Mouse (Mus musculus) fat pad, adult 2 months (tissue): ENCODE results near the gene Ier3.

Experiments
- DNase-seq: peaks from one replicate; pipeline ENCODE4 v3.0.0-alpha.2; 2011; ENCODE audit warnings: low read depth, low spot score; ENCODE audit errors: extremely low read depth

Gene Ier3

DNA sequence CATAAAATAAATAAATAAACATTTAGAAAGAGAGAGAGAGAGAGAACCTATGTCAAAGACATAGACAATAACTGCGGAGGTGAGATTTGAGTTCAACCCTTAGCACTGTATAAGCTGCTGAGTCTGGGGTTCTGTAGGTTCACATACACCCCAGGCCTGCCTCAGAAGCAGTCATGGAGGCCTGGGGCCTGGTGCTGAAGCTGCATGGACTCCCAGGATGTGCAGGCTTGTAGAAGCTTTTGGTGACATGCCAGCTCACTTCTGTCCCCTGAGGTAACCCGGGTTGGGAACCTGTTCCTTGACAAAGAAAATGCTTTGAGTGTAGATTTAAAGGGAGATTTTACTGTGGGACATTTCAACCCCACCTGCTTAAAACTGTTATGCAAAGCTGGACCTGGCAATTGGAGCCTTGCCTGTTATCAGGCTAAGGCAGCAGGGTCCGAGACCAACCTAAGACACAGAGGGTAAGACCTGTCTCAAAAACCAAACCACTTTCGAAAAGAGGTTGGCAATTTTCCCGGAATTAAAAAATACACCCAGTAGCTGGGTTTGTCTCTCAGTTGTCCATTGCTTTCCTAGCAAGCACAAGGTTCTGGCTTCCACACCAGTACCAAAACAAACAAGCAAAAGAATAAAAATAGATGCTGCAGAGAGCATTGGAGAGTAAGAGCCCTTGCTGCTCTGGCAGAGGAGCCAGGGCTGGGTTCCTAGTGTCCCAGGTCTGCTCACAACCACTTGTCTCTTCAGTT is 10.4 kb upstream of the Ier3 start:
- no peak for DNase-seq

DNA sequence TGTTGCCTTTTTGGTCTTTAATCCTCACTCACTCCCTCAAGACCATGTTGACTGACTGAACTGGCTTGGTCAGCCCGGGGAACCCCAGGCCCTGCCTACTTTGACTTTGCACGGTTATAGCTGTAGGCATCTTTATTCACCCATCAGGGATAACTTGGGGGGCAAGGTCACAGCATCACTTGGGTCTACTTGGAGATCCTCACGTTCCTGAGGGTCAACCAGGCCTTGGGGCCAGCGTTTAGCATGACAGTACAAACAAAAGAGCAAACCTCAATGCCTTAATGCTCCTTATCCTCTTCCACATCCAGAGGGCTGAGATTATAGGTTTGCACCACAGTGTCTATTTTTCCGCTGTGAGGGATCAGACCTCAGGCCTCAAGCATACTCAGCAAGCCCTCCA is 9.2 kb upstream of the Ier3 start:
- no peak for DNase-seq

DNA sequence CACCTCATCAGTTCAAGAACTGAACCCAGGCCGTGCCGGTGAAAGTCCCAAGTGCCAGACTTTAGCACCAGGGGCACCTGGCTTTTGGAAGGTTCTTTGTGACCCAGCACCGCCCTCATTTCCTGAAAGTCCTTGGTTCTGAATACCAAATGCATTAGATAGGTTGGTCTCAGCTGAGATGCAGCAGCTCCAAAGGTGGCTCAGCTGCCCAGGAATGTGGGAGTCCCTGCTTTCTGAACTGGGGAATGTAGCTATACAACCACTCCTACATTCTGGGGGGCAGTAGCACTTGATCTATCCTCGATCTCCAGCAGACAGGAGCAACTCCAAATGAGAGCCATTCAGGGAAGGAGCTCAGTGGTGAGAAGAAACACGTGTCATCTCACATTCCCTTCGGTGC is 8.7 kb upstream of the Ier3 start:
- no peak for DNase-seq

DNA sequence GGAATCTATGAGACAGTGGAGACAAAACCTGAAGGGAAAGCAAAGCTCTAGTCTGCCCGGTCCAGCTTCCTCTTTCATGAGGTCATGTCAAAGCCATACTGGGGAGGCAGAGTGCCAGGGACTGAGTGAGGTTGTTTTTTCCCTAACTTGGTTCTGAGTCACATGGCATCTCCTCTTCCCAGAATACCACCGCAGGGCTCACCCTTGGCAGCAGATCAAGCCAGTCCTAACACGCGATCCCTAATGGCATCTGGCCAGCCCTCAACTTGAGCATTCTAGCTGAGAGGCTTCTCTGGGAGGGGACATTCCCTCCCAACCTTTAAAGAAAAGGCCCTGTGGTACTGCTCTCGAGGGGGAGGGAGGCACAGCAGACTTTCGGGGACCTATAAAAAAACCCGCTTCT is 8.2 kb upstream of the Ier3 start:
- DNase-seq = peak; percentile 77

DNA sequence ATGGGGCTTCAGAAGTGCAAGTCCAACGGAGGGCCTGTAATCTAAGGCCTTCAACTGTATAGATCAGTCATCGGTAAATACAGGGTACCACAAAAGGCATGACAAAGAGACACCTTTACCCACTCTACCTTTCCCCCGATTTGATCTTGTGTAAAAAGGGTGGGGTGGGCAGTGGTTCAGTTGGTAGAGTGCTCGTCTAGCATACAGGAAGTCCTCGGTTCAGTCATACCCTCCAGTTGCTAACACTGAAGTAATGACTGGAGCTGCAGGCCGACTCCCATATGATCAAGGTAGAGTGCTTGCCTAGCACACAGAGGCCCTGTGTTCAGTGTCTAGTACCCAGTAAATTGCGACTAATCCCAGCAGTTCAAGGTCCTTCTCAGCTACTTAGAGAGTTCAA is 7.8 kb upstream of the Ier3 start:
- DNase-seq = no peak

DNA sequence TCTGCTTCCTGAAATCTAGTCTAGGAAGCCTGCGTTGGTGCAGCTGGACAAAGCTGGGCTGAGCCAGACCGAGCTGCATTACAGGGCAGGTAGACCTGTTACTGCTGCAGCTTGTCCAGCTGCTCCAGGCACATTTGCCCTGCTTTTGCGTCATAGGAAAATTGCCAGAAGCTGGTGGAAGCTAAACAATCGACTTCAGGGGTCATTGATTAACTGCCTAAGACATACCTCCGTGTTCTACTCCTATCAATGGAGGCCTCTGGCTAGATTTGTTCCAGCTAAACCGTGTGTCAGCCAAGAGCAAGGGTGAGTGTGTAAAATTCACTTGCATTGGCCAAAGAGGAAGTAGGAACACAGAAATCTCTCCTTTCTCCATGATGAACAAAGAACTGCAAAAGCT is 6.8 kb upstream of the Ier3 start:
- peak; percentile 55 for DNase-seq

DNA sequence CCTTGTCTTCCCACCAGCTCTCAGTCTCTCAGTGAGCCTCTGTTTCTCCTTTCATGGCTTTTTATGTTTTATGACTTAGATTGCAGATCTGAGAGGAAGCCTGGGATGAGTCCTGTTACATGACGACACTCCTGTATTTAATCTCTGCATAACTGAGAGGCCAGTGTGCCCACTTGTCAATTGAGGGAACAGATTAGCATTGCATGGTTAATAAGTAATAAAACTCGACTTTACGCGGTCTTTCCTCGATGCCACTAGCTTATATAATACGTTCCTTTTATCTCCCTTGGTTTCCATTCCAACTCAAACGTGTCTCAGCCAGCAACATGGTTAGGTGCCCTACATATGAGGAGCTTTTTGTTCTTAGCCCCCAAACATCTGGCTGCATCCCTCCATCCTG is 5.6 kb upstream of the Ier3 start:
- no peak for DNase-seq

DNA sequence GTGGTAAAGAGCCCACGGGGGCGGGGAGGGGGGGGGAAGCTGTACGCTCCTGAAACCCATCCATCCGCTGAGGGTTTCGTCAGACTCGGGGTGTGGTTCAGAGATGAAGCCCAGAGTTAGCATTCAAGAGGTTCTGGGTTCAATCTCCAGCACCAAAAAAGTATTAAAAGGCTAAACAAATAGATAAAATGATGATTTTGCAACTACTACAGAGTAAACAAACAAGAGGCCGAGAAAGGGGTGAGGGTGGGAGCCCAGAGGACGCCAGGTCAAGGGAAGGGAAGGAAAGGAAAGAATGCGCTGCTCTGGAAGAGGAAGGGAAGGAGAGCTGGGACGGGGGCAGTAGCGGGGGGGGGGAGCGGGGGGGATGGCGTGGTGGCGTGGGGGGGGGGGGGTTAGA is 4.8 kb upstream of the Ier3 start:
- DNase-seq = no peak

DNA sequence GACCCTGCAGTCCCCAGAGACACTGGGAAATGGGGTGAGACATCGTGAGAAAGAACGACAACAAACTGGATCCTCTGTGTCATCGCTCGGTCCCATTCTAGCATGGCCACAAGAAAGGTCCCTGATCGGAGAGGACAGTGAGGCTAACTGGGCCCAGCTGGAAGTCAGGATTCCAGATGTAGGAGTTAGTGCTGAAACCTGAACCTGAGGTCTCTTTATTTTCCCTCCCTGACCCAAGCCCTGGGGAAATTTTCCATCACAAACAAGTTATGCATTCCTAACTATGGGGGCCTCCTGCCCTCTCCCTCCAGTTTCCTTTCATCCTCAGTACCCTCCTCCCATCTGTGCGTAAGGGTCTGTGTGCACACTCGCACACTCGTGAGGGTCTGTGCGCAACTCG is 4.3 kb upstream of the Ier3 start:
- no peak for DNase-seq

DNA sequence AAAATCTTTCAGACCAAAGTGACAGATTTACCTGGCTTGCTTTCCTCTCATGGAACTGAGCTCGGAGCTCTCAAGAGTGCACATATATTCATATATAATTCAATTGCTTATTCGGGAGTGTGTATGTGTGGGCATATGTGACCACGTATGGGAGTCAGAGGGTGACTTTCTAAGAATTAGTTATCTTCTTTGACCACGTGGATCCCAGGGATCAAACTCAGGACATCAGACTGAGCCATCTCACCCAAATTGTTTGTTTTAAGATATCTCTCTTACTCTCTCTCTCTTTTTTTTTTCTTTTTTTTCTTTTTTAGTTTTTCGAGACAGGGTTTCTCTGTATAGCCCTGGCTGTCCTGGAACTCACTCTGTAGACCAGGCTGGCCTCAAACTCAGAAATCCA is 1.4 kb upstream of the Ier3 start:
- DNase-seq = no peak

DNA sequence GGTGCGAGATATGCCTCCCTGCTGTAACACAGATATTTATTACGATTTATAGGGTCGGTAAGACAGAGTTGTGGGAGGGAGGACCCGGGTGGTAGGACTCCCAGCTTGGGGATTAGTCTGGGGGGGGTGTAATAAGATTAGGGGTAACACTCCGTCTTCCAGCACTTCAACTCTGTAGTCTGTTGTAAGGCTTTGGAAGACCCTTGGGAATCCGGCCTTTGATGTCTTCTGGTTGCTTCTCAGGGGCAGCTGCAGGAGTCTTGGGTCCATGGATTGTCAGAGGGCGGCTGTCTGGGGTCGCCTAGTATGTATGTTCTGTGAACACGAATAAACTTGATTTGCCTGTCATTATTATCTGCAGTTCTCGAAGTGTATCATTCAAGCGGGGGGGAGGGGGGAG is 1.1 kb downstream of the Ier3 start:
- DNase-seq = no peak

DNA sequence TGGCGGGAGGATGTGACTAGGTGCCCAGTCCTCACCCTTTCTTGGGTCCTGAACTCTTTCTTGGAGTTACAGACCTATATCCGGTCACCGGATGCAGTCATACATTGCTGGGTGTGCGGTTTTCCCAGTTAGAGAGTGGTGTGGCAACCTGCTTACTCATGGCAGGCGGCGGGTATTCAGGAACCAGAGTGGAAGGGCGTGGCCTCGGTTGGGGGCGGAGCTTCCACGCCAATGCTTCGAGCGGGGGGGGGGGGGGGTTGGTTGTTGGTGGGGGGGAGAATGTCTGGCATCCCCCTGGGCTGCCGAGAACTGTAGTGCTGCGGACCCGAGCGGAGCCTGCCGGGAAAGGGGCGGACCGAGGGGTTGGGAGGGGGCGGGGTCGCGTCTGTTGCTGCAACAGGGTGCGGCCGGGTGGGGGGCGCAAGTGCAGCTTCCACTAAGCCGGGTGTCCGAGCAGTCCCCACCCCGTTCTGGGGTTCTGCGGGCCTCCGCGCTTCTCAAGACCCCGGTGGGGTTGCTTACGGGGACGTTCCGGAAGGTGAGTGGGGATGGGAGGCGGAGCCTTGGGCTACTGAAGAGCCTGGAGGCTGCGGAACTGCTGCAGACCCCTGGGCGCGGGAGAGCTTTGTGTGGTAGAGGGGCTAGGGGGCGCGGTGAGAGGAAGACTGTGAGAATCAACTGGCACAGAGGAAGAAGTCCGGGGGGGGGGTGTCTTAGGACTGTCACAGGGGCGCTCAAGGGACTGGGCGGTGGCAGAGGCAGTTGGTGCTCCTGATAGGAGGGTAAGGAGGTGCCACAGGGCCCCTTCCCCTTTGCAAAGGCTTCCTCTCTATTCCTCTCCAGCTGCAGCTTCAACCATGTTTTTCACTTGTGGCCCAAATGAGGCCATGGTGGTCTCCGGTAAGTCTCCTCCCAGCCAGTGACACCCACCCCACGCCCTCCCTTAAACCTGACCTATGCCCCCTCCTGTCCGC is 1.8 kb downstream of the Ier3 start, which contains the start of gene Flot1:
Gene Flot1, plus strand, starts transcription at position 267 of the 974 bp plus-strand sequence.
- DNase-seq = no peak

DNA sequence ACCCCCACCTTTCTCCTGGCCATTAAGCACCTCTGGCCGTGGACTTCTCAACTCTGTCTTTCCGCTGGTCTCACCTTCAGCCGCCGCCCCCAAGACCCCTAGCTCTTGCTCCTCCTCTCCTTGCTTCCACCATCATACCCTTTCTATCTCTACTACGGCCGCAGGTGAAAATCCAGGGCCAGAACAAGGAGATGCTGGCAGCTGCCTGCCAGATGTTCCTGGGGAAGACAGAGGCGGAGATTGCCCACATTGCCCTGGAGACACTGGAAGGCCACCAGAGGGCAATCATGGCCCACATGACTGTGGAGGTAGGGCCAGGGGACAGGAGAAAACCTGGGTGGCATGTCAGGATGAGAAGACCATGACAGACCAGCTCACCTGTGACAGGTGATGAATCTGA is 2.9 kb downstream of the Ier3 start:
- no peak for DNase-seq

DNA sequence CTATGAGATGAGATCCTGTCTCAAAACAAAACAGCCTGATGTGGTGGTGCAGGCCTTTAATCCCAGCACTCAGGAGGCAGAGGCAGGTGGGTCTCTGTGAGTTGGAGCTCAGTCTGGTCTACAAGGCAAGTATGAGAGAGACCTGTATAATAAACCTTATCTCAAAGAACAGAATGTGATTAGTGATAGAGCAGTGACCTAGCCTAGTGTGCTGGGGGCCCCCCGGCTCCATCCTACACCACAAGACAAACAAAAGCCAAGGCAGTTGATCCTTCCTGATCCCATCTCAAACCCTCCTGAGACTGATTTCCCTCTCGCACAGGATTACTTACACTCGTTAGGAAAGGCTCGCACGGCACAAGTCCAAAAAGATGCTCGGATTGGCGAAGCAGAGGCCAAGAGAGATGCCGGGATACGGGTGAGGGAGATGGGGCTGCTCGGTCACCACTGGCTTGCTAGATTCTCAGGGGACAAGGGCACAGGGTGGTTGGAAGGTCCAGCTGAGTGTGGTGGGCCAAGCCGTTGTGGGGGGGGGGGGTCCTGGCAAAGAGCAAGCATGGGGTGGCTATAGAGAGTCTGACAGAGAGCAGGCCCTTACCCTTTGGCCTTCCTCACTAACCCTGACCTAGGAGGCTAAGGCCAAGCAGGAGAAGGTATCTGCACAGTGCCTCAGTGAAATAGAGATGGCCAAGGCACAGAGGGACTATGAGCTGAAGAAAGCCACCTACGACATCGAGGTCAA is 3.8 kb downstream of the Ier3 start:
- DNase-seq = no peak

DNA sequence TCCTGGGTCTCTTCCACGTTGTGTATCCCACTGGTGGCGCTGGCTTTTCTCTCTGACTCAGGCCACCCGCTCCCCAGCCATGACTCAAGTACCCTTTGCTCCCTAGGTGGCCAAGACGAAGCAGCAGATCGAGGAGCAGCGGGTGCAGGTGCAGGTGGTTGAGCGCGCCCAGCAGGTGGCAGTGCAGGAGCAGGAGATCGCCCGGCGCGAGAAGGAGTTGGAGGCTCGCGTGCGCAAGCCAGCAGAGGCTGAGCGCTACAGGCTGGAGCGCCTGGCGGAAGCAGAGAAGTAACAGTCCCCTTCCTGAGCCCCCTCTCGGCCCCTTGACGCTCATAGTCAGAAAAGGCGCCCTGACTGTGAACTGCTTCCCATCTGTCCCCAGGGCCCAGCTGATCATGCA is 8.3 kb downstream of the Ier3 start:
- no peak for DNase-seq

DNA sequence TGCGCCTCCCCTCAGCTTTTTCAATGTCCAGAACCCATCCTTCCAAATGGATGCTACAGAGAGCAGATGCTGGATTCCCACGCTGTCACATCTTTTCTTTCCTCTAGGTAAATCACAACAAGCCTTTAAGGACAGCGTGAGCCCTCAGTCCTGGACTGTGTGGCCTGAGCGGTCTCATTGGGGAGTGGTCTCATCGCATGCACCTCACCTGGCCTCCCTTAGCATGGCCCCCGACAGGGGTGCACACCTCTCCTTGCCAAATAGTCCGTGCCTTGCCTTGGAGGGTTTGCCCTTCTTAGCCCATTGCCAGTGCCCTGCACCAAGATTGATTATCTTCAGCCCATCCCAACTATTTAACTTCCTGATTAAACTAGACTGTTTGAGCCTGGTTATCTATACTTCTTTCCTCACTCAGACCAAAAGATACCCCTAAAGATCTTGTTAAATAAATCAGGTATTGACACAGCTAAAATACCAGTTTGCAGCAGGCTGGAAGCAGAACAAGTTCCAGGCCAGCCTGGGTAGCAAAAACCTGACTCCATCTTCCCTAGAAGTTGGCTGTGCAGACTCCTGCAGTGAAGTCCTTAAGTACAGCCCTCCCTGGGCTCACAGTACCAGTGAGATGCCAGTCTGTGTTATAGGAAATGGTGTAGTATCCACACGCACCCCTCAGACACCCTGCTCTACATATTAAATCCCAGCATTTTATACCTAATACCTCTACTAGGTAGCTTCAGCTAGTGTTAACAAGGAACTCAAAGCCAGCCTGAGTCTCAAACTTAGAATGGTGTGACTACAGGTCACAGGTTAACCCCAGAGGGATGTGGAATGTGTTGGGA is 11.1 kb downstream of the Ier3 start:
- DNase-seq = no peak

DNA sequence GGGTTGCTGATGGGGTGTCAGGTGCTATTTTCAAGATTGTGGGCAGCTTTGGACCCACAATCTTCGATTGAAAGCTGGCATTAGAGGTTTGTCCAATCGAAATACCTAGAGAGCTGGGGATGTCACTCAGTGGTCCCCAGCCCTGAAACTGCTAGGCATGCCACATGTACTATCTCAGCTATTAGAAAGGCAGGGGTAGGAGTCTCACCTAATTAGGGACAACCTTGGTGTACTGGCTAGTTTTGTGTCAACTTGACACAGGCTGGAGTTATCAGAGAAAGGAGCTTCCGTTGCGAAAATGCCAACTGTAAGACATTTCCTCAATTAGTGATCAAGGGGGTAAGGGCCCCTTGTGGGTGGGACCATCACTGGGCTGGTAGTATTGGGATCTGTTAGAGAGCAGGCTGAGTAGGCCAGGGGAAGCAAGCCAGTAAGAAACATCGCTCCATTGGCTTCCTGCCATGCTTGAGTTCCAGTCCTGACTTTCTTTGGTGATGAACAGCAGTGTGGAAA is 11.8 kb downstream of the Ier3 start:
- no peak for DNase-seq

DNA sequence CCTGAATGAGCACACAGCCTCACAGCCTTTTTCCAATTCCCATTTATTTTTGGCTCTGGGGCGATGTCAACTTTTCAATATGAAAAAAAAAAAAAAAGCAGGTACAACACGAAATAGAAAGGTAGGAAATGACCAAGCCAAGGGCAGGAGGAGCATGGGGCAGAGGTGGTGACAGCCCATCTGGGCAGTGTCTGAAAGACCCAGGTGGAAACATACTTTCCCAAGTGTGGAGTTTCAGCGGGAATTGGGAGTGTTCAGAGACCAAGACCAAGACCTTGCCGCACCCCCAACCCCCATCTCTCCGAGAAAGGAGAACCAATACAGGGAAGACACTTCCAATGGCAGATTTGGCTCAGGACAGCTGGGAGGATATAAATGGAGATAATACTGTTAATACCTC is 12.4 kb downstream of the Ier3 start:
- DNase-seq = no peak

DNA sequence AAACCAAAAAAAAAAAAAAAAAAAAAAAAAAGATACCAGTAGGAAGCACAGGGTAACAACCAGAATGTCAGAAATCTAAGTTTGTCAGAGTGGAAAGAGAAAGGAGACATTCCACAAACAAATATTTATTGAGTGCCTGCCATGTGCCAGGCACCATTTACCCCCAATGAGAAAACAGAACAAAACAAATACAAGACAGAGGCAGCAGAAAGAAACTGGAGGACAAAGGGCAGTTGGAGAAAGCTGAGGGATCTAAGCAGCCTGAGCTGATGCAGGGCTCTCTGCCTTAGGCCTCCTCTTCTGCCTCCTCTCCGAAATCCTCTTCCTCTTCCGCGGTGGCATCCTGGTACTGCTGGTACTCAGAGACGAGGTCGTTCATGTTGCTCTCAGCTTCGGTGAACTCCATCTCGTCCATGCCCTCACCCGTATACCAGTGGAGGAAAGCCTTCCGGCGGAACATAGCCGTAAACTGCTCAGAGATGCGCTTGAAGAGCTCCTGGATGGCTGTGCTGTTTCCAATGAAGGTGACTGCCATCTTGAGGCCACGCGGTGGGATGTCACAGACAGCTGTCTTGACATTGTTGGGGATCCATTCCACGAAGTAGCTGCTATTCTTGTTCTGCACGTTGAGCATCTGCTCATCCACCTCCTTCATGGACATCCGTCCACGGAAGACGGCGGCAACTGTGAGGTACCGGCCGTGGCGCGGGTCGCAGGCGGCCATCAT is 13.4 kb downstream of the Ier3 start:
- no peak for DNase-seq
